Mouse (Mus musculus): ENCODE measurements around the gene Dhrs7c. TPM values are rescaled to one million over a fixed set of nuclear protein-coding genes. Genes with fewer than 3 reads are reported as not detected.

Gene Dhrs7c
- total and polyA plus RNA-seq, 3 experiments: not detected

- Histone ChIP-seq H3K27me3 (ENCODE audit: insufficient read depth, low read length) (no peaks in the 10 kb centered on the region), H3K4me1 (ENCODE audit: insufficient read depth, low read depth, low read length) (no peaks in the 10 kb centered on the region), H3K9me3 (replicated peaks) (peaks cover 39% of the 10 kb centered on the region), H3K4me3 (ENCODE audit: low read depth, low read length) (no peak overlapping the region), H3K36me3 (replicated peaks) (no peaks in the 10 kb centered on the region)
- DNase-seq (ENCODE audit: low spot score) (no peak), ATAC-seq (ENCODE audit: extremely low read depth, insufficient number of reproducible peaks, low FRiP score, poor library complexity, severe bottlenecking) (no peak)
- TF ChIP-seq TAL1 (conservative IDR thresholded peaks at IDR 0.05; ENCODE audit: low read depth, low read length) (no peak), GATA2 (IDR thresholded peaks at IDR 0.05; ENCODE audit: borderline replicate concordance, low read depth, low read length) (no peak), POLR2AphosphoS5 (IDR thresholded peaks at IDR 0.05; ENCODE audit: insufficient replicate concordance, low read depth, low read length) (no peak), GATA1 (IDR thresholded peaks at IDR 0.05; ENCODE audit: borderline replicate concordance, low read length) (no peak), CTCF (IDR thresholded peaks at IDR 0.05; ENCODE audit: low read depth, low read length) (no peak)
Measured at GRCm38 (mm10) chr11:67829530-67829929, 31.5 kb downstream of the Dhrs7c start.

GRCm38 (mm10) chr11:67831820-67832219 is 33.8 kb downstream of the Dhrs7c start:
- Histone ChIP-seq H3K36me3 (replicated peaks) (no peaks in the 10 kb centered on the region), H3K4me1 (ENCODE audit: insufficient read depth, low read depth, low read length) (no peaks in the 10 kb centered on the region), H3K27me3 (ENCODE audit: insufficient read depth, low read length) (no peaks in the 10 kb centered on the region), H3K9me3 (replicated peaks) (peaks cover 34% of the 10 kb centered on the region), H3K4me3 (ENCODE audit: low read depth, low read length) (no peak overlapping the region)
- TF ChIP-seq CTCF (IDR thresholded peaks at IDR 0.05; ENCODE audit: low read depth, low read length): no peak
- no peak for TF ChIP-seq GATA2 (IDR thresholded peaks at IDR 0.05; ENCODE audit: borderline replicate concordance, low read depth, low read length)
- TF ChIP-seq GATA1 (IDR thresholded peaks at IDR 0.05; ENCODE audit: borderline replicate concordance, low read length): no peak
- TF ChIP-seq TAL1 (conservative IDR thresholded peaks at IDR 0.05; ENCODE audit: low read depth, low read length): no peak
- TF ChIP-seq POLR2AphosphoS5 (IDR thresholded peaks at IDR 0.05; ENCODE audit: insufficient replicate concordance, low read depth, low read length): no peak
- DNase-seq (ENCODE audit: low spot score) (no peak), ATAC-seq (ENCODE audit: extremely low read depth, insufficient number of reproducible peaks, low FRiP score, poor library complexity, severe bottlenecking) (no peak)

DNA sequence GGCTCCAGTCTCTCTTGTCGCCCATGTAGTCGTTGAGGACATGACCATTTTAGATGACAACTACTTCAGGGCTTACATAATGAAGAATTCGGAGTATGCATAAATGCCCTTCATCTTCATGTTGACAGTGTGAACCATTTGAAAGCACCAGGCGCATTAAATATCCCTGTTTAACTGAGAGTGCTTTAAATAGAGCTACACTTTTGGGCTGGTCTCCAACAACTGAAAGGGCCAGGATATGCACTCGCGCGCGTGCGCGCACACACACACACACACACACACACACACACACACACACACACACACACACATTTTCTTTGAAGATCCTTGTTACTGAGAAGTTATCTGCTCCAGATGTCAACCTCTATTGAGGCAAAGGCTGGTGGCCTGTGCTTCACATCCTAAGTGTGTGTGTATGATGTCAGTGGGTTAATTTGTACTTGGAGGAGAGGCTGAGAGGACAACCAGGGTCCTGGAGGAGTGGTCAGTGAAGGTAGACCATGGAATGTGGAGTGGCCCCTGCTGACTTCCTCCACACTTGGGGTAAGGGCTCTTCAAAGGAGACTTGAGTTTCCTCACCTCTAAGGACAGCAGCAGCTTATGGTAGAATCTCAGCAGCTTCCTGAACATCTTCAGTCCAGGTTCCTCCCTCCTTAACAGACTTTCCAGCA is 37.6 kb downstream of the Dhrs7c start:
- Histone ChIP-seq H3K4me3 (ENCODE audit: low read depth, low read length) (no peak overlapping the region), H3K9me3 (replicated peaks) (peaks cover 16% of the 10 kb centered on the region), H3K4me1 (ENCODE audit: insufficient read depth, low read depth, low read length) (no peaks in the 10 kb centered on the region), H3K36me3 (replicated peaks) (no peaks in the 10 kb centered on the region), H3K27me3 (ENCODE audit: insufficient read depth, low read length) (no peaks in the 10 kb centered on the region)
- DNase-seq (ENCODE audit: low spot score) (no peak), ATAC-seq (ENCODE audit: extremely low read depth, insufficient number of reproducible peaks, low FRiP score, poor library complexity, severe bottlenecking) (no peak)
- no peak for TF ChIP-seq CTCF (IDR thresholded peaks at IDR 0.05; ENCODE audit: low read depth, low read length)
- no peak for TF ChIP-seq TAL1 (conservative IDR thresholded peaks at IDR 0.05; ENCODE audit: low read depth, low read length)
- no peak for TF ChIP-seq GATA1 (IDR thresholded peaks at IDR 0.05; ENCODE audit: borderline replicate concordance, low read length)
- TF ChIP-seq GATA2 (IDR thresholded peaks at IDR 0.05; ENCODE audit: borderline replicate concordance, low read depth, low read length): no peak
- no peak for TF ChIP-seq POLR2AphosphoS5 (IDR thresholded peaks at IDR 0.05; ENCODE audit: insufficient replicate concordance, low read depth, low read length)

DNA sequence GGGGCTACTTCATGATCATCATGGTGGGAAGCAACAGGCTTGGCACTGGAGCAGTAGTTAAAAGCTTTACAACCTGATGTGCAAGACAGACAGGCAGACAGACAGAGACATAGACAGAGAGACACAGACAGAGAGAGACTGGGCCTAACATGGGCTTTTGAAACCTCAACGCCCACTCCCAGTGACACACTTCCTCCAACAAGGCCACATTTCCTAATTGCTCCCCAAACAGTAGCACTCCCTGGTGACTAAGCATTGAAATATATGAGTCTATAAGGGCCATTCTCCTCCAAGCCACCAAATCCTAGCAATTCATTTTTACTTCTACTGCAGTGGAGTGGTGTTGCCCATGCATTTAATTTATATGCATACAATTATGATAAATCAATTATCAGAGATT is 41.8 kb downstream of the Dhrs7c start:
- ATAC-seq (ENCODE audit: extremely low read depth, insufficient number of reproducible peaks, low FRiP score, poor library complexity, severe bottlenecking) (no peak), DNase-seq (ENCODE audit: low spot score) (no peak)
- H3K36me3 ChIP-seq (replicated peaks): no peaks in the 10 kb centered on the region
- TF ChIP-seq GATA1 (IDR thresholded peaks at IDR 0.05; ENCODE audit: borderline replicate concordance, low read length) (no peak), CTCF (IDR thresholded peaks at IDR 0.05; ENCODE audit: low read depth, low read length) (no peak), GATA2 (IDR thresholded peaks at IDR 0.05; ENCODE audit: borderline replicate concordance, low read depth, low read length) (no peak), POLR2AphosphoS5 (IDR thresholded peaks at IDR 0.05; ENCODE audit: insufficient replicate concordance, low read depth, low read length) (no peak), TAL1 (conservative IDR thresholded peaks at IDR 0.05; ENCODE audit: low read depth, low read length) (no peak)
- H3K9me3 ChIP-seq (replicated peaks): peaks cover 17% of the 10 kb centered on the region
- no peaks in the 10 kb centered on the region for H3K4me1 ChIP-seq (ENCODE audit: insufficient read depth, low read depth, low read length)
- H3K4me3 ChIP-seq (ENCODE audit: low read depth, low read length): no peak overlapping the region
- no peaks in the 10 kb centered on the region for H3K27me3 ChIP-seq (ENCODE audit: insufficient read depth, low read length)

- H3K4me3 ChIP-seq (ENCODE audit: low read depth, low read length): no peak overlapping the region
- no peak for TF ChIP-seq POLR2AphosphoS5 (IDR thresholded peaks at IDR 0.05; ENCODE audit: insufficient replicate concordance, low read depth, low read length)
- no peak for TF ChIP-seq GATA2 (IDR thresholded peaks at IDR 0.05; ENCODE audit: borderline replicate concordance, low read depth, low read length)
- TF ChIP-seq GATA1 (IDR thresholded peaks at IDR 0.05; ENCODE audit: borderline replicate concordance, low read length): no peak
- no peak for TF ChIP-seq CTCF (IDR thresholded peaks at IDR 0.05; ENCODE audit: low read depth, low read length)
- no peak for TF ChIP-seq TAL1 (conservative IDR thresholded peaks at IDR 0.05; ENCODE audit: low read depth, low read length)
- no peaks in the 10 kb centered on the region for H3K36me3 ChIP-seq (replicated peaks)
- no peak for ATAC-seq (ENCODE audit: extremely low read depth, insufficient number of reproducible peaks, low FRiP score, poor library complexity, severe bottlenecking)
- peaks cover 12% of the 10 kb centered on the region for H3K9me3 ChIP-seq (replicated peaks)
- no peaks in the 10 kb centered on the region for H3K27me3 ChIP-seq (ENCODE audit: insufficient read depth, low read length)
- no peak for DNase-seq (ENCODE audit: low spot score)
- no peaks in the 10 kb centered on the region for H3K4me1 ChIP-seq (ENCODE audit: insufficient read depth, low read depth, low read length)
Measured at GRCm38 (mm10) chr11:67845193-67845592, 47.2 kb downstream of the Dhrs7c start.

- no peak overlapping the region for H3K4me3 ChIP-seq (ENCODE audit: low read depth, low read length)
- no peak for ATAC-seq (ENCODE audit: extremely low read depth, insufficient number of reproducible peaks, low FRiP score, poor library complexity, severe bottlenecking)
- H3K27me3 ChIP-seq (ENCODE audit: insufficient read depth, low read length): no peaks in the 10 kb centered on the region
- no peak for DNase-seq (ENCODE audit: low spot score)
- TF ChIP-seq CTCF (IDR thresholded peaks at IDR 0.05; ENCODE audit: low read depth, low read length) (no peak), TAL1 (conservative IDR thresholded peaks at IDR 0.05; ENCODE audit: low read depth, low read length) (no peak), GATA2 (IDR thresholded peaks at IDR 0.05; ENCODE audit: borderline replicate concordance, low read depth, low read length) (no peak), POLR2AphosphoS5 (IDR thresholded peaks at IDR 0.05; ENCODE audit: insufficient replicate concordance, low read depth, low read length) (no peak), GATA1 (IDR thresholded peaks at IDR 0.05; ENCODE audit: borderline replicate concordance, low read length) (no peak)
- peaks cover 17% of the 10 kb centered on the region for H3K9me3 ChIP-seq (replicated peaks)
- H3K36me3 ChIP-seq (replicated peaks): no peaks in the 10 kb centered on the region
- no peaks in the 10 kb centered on the region for H3K4me1 ChIP-seq (ENCODE audit: insufficient read depth, low read depth, low read length)
Measured at GRCm38 (mm10) chr11:67851770-67852169, 53.8 kb downstream of the Dhrs7c start.
